Mouse (Mus musculus) heart, adult 2 months (tissue): ENCODE measurements around the gene Galnt6. TPM values are rescaled to one million over a fixed set of nuclear protein-coding genes. Genes with fewer than 3 reads are reported as not detected.

ENCODE experiments used
- DNase-seq, 2 experiments: peaks; one replicate each; pipeline ENCODE4 v3.0.0; 2021
- H3K27ac ChIP-seq: fragments of 200-600 bp; 2 replicates; pipeline ENCODE4 v1.8.1; 2022
- H3K27me3 ChIP-seq: fragments of 200-500 bp; 2 replicates; pipeline ENCODE4 v1.6.1; 2012; ENCODE audit warnings: mild to moderate bottlenecking, low read length, inconsistent platforms, mixed read lengths; ENCODE audit not compliant: control insufficient read depth, insufficient read depth
- H3K36me3 ChIP-seq: fragments of 200-500 bp; 2 replicates; pipeline ENCODE4 v1.6.1; 2012; ENCODE audit warnings: low read length, inconsistent platforms; ENCODE audit not compliant: control insufficient read depth, insufficient read depth
- H3K4me1 ChIP-seq: fragments of 200-500 bp; 2 replicates; pipeline ENCODE4 v1.6.1; 2011; ENCODE audit warnings: low read length; ENCODE audit not compliant: control insufficient read depth, insufficient read depth
- H3K4me3 ChIP-seq: fragments of 200-600 bp; 2 replicates; pipeline ENCODE4 v1.8.1; 2022
- H3K79me2 ChIP-seq: fragments of 200-500 bp; replicated peaks from 2 replicates; pipeline ENCODE4 v1.6.1; 2012; ENCODE audit warnings: mild to moderate bottlenecking, inconsistent platforms, low read length, moderate library complexity, mixed read lengths; ENCODE audit not compliant: control insufficient read depth, insufficient read depth
- H3K9ac ChIP-seq: fragments of 200-500 bp; 2 replicates; pipeline ENCODE4 v1.6.1; 2012; ENCODE audit warnings: low read depth, mild to moderate bottlenecking, control low read depth, inconsistent platforms, low read length, mixed read lengths
- CTCF ChIP-seq: fragments of 200-600 bp; IDR thresholded peaks from 2 replicates; pipeline ENCODE4 v1.8.1; 2022; ENCODE audit warnings: antibody characterized with exemption, mild to moderate bottlenecking, moderate library complexity
- EP300 ChIP-seq: fragments of 200-500 bp; IDR thresholded peaks from 2 replicates; pipeline ENCODE4 v1.6.1; 2011; ENCODE audit warnings: low read depth, low read length, control low read depth; ENCODE audit not compliant: insufficient read depth
- POLR2A ChIP-seq: fragments of 200-500 bp; IDR thresholded peaks from 2 replicates; pipeline ENCODE4 v1.6.1; 2011; ENCODE audit warnings: mild to moderate bottlenecking, low read depth, low read length, control low read depth; ENCODE audit not compliant: insufficient read depth
- WGBS: fragments of 180-500 bp; shearing (Covaris S2); methylation state at CpG from one replicate; pipeline ENCODE4 v1.1.7; 2018; 5-methylcytosine and 5-hydroxymethylcytosine counted together
- intact Hi-C: fragments of 180-260 bp; cut with DNase I; formaldehyde crosslinking; loops from one replicate; pipeline ENCODE4 v1.15.1; 2025
- polyA plus RNA-seq: library from polyadenylated mRNA; depleted of rRNA; stranded (reverse); fragments of >200 nt; gene quantifications from 2 replicates; pipeline ENCODE4 v1.2.3, GENCODE M21; 2012
- total RNA-seq, 2 experiments: library from RNA; stranded (reverse); gene quantifications; 2 replicates each; pipeline ENCODE4 v1.2.3; 2021

Galnt6 gene
- total and polyA plus RNA-seq, 3 experiments, result 0.65 to 0.89 (median 0.78) TPM

DNA sequence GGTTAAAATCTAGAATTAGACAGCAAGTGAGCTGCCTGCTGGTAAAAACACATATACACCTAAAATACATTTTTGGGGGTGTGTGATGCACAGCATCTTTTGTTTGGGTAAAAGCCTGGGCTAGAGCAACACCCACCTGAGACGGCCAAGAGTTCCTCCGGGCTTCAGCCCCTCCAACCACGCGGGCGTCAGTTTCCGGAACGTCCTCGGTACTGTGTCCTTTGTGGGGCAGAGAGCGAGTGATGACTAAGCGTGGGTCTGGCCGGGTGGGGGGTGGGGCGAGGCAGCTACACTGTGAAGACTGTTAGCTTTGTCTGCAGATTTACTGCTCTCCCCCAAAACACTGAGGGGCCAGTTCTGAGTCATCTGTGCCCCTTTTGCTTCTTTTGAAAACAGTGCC lies 42.2 kb downstream of the Galnt6 start:
- TF ChIP-seq CTCF (no peak), EP300 (no peak), POLR2A (no peak)

GRCm38 (mm10) chr15:100686434-100686833 lies 42.7 kb downstream of the Galnt6 start:
- Histone ChIP-seq H3K36me3 (no peaks in the 10 kb centered on the region), H3K4me3 (no peak overlapping the region), H3K79me2 (no peaks in the 10 kb centered on the region), H3K9ac (no peak overlapping the region), H3K4me1 (no peaks in the 10 kb centered on the region; the same call in 1 of the 2 replicates), H3K27me3 (no peaks in the 10 kb centered on the region), H3K27ac (no peak overlapping the region)
- DNase-seq, result no peak
- TF ChIP-seq POLR2A (no peak), EP300 (no peak), CTCF (no peak)
- intact Hi-C loops, result no loop called here
- WGBS, result 91% methylated on average over 6 of the region's 6 CpGs

More for the DNA sequence above, 42.2 kb downstream of the Galnt6 start:
- WGBS, result 17% methylated on average over 12 of the region's 12 CpGs
- Histone ChIP-seq H3K36me3 (no peaks in the 10 kb centered on the region), H3K4me1 (no peaks in the 10 kb centered on the region; the same call in 1 of the 2 replicates), H3K79me2 (no peaks in the 10 kb centered on the region), H3K4me3 (no peak overlapping the region), H3K27ac (no peak overlapping the region), H3K9ac (no peak overlapping the region), H3K27me3 (no peaks in the 10 kb centered on the region)
- intact Hi-C loops, result no loop called here
- DNase-seq, result peak in 1 of 2 experiments; percentile 25

DNA sequence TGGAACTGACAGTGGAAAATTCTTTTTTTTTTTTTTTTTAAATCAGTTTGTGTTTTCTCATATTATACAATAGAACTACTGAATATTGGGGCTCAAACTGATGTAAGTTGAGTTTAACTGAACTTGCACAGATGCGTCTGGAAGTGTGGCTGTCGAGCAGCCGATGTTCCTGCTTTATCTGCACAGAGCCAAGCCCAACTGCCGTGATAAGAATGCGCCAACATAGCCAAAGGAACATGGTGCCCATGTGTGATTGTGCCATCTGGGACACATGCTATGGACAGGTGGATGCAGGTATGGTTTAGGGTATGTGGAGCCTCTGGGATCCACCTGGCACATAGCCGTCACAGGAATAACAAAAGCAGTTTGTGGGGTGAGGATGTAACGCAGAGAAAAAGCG lies 43.3 kb downstream of the Galnt6 start:
- WGBS, result 64% methylated on average over 8 of the region's 8 CpGs
- DNase-seq, result no peak
- Histone ChIP-seq H3K9ac (no peak overlapping the region), H3K4me1 (no peaks in the 10 kb centered on the region; the same call in 1 of the 2 replicates), H3K36me3 (no peaks in the 10 kb centered on the region), H3K27me3 (no peaks in the 10 kb centered on the region), H3K79me2 (no peaks in the 10 kb centered on the region), H3K4me3 (no peak overlapping the region), H3K27ac (no peak overlapping the region)
- intact Hi-C loops, result no loop called here
- no peak for TF ChIP-seq EP300
- TF ChIP-seq POLR2A, result no peak
- TF ChIP-seq CTCF, result no peak

GRCm38 (mm10) chr15:100685255-100685654 lies 43.9 kb downstream of the Galnt6 start:
- TF ChIP-seq POLR2A (no peak), CTCF (no peak), EP300 (no peak)
- H3K9ac ChIP-seq, result no peak overlapping the region
- no peaks in the 10 kb centered on the region for H3K36me3 ChIP-seq
- H3K27ac ChIP-seq, result no peak overlapping the region
- intact Hi-C loops, result no loop called here
- DNase-seq, result no peak
- H3K4me3 ChIP-seq, result no peak overlapping the region
- 39% methylated on average over 13 of the region's 13 CpGs for WGBS
- H3K27me3 ChIP-seq, result no peaks in the 10 kb centered on the region
- H3K4me1 ChIP-seq, result no peaks in the 10 kb centered on the region; the same call in 1 of the 2 replicates
- H3K79me2 ChIP-seq, result no peaks in the 10 kb centered on the region

GRCm38 (mm10) chr15:100684450-100684849 lies 44.7 kb downstream of the Galnt6 start:
- Histone ChIP-seq H3K9ac (no peak overlapping the region), H3K36me3 (no peaks in the 10 kb centered on the region), H3K79me2 (no peaks in the 10 kb centered on the region), H3K4me1 (no peaks in the 10 kb centered on the region; the same call in 1 of the 2 replicates), H3K27me3 (no peaks in the 10 kb centered on the region), H3K27ac (no peak overlapping the region), H3K4me3 (no peak overlapping the region)
- TF ChIP-seq POLR2A (no peak), EP300 (no peak), CTCF (no peak)
- intact Hi-C loops, result loop anchor here (5.0 kb wide), 2 partner anchors 47 to 72 kb away; partner anchors contain the start of gene Smagp
- no peak for DNase-seq
- 47% methylated on average over 10 of the region's 10 CpGs for WGBS

DNA sequence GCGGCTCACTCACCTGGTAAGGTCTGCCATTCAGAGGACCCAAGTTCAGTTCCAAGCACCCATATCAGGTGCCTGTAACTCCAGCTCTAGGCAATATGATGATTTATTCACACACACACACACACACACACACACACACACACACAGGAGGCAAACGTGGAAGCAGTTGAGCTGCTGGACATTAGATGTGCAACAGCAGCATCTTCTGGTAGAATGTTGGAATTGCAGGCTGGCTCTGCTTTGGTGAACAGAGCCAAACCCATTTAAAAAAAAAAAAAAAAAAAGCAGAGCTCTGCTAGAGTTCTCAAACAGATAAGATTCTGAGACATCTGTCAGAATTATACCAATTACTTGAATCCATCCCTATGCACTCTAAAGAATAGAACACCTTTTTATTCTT lies 46.1 kb downstream of the Galnt6 start:
- H3K36me3 ChIP-seq, result no peaks in the 10 kb centered on the region
- intact Hi-C loops, result loop anchor here (1.0 to 5.0 kb wide), 4 partner anchors 46 to 214 kb away; partner anchors contain the start of genes Letmd1 and Smagp
- WGBS, result 50% methylated on average over 2 of the region's 2 CpGs

More for the DNA sequence above, 46.1 kb downstream of the Galnt6 start:
- Histone ChIP-seq H3K4me3 (no peak overlapping the region), H3K79me2 (no peaks in the 10 kb centered on the region), H3K27ac (no peak overlapping the region), H3K4me1 (no peaks in the 10 kb centered on the region; the same call in 1 of the 2 replicates), H3K9ac (no peak overlapping the region), H3K27me3 (no peaks in the 10 kb centered on the region)
- TF ChIP-seq CTCF (peak; percentile 83), POLR2A (no peak), EP300 (peak; percentile 84; the same call in 1 of the 2 replicates)
- peak; percentile 72 to 79 for DNase-seq
